Mouse (Mus musculus): ENCODE measurements around the gene Rabgef1. TPM values are rescaled to one million over a fixed set of nuclear protein-coding genes. Genes with fewer than 3 reads are reported as not detected.

Rabgef1 gene
- polyA plus RNA-seq, 1 experiment = 21.0 TPM

Other genes starting within 250 kb of the Rabgef1 start
- gene Vkorc1l1, start 229.8 kb upstream of the Rabgef1 start, polyA plus RNA-seq (2012; rRNA removed) = 20.9 and 24.2 TPM in 2 replicates
- gene Gusb, start 168.7 kb upstream of the Rabgef1 start, polyA plus RNA-seq (2012; rRNA removed) = 55.1 and 57.5 TPM in 2 replicates
- gene Asl, start 142.6 kb upstream of the Rabgef1 start, polyA plus RNA-seq (2012; rRNA removed) = 33.0 and 40.4 TPM in 2 replicates
- gene Crcp, start 142.5 kb upstream of the Rabgef1 start, polyA plus RNA-seq (2012; rRNA removed) = 17.0 and 17.5 TPM in 2 replicates
- 8.4 and 9.5 TPM in 2 replicates for gene Tpst1, start 98.5 kb upstream of the Rabgef1 start, polyA plus RNA-seq (2012; rRNA removed)
- 6.9 and 7.9 TPM in 2 replicates for gene Kctd7, start 26.9 kb upstream of the Rabgef1 start, polyA plus RNA-seq (2012; rRNA removed)
- gene Tmem248, start 45.3 kb downstream of the Rabgef1 start, polyA plus RNA-seq (2012; rRNA removed) = 31.8 and 44.4 TPM in 2 replicates
- 24.4 and 24.8 TPM in 2 replicates for gene Sbds, start 83.7 kb downstream of the Rabgef1 start, polyA plus RNA-seq (2012; rRNA removed)
- 15.4 and 15.6 TPM in 2 replicates for gene Tyw1, start 83.8 kb downstream of the Rabgef1 start, polyA plus RNA-seq (2012; rRNA removed)
- gene Caln1, start 197.7 kb downstream of the Rabgef1 start, polyA plus RNA-seq (2012; rRNA removed) = 0.01 TPM in 1 of 2 replicates, not detected in the other
- not detected in 2 replicates for gene A330070K13Rik, start 212.8 kb downstream of the Rabgef1 start, polyA plus RNA-seq (2012; rRNA removed)

All from thymus, adult 2 months (tissue).